Comparison of ENCODE assay signal across 9 mouse cellular contexts in the genomic region with DNA sequence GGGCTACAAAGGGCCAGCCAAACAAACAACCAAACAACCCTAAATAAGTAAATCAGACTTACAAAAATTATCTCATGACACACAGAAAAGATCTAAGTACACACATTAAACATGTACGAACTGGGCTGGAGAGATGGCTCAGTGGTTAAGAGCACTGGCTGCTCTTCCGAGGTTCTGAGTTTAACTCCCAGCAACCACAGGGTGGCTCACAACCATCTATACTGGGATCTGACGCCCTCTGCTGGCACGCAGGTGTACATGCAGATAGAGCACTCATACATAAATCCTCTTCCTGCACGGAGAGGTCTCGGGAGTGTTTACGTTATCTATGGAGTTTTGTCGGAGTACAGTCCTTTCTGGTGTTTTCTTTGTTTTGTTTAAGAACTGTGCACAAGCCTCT.
DNase-seq lines count a peak whose midpoint lies in the region; ATAC-seq and TF ChIP-seq lines count a peak whose summit lies in the region.
"Had no signal": no experiment of that assay in that cellular context is flagged by ENCODE, and none has a peak within 500 bp of the region (broad histone marks: within the 10 kb centered on the region; RNA-seq: fewer than 3 reads in every experiment).

No protein-coding gene starts in this region.

- 45% methylated on average over 8 of the region's 8 CpGs for WGBS in cerebellum, adult 2 months
- WGBS in kidney, postnatal 0 days = 31% methylated on average over 8 of the region's 8 CpGs

- H3K9ac ChIP-seq in kidney, postnatal 0 days (ENCODE audit: low read depth, low read length) = no peak overlapping the region
- H3K9ac ChIP-seq: neural tube, embryonic 12.5 days had no signal

- no peak overlapping the region for H3K27ac ChIP-seq in cerebellum, adult 2 months (ENCODE audit: insufficient read depth, low read length)
- peak overlapping the region; percentile 60; the same call in 1 of the 2 replicates for H3K27ac ChIP-seq in kidney, postnatal 0 days
- H3K27ac ChIP-seq: neural tube, embryonic 12.5 days had no signal

- ATAC-seq in kidney, postnatal 0 days (replicated peaks; ENCODE audit: low FRiP score, low read depth) = no peak

- peaks cover 2% of the 10 kb centered on the region; the same call in 1 of the 2 replicates for H3K4me1 ChIP-seq in cerebellum, adult 2 months (ENCODE audit: control insufficient read depth, insufficient read depth, low read length)
- no peaks in the 10 kb centered on the region for H3K4me1 ChIP-seq in kidney, postnatal 0 days (replicated peaks; ENCODE audit: insufficient read depth, low read length)

- H3K27me3 ChIP-seq in cerebellum, adult 2 months (ENCODE audit: control insufficient read depth, insufficient read depth, low read length) = no peaks in the 10 kb centered on the region
- no peaks in the 10 kb centered on the region for H3K27me3 ChIP-seq in kidney, postnatal 0 days (ENCODE audit: insufficient read depth, low read length)
- H3K27me3 ChIP-seq: neural tube, embryonic 12.5 days had no signal

- no peaks in the 10 kb centered on the region for H3K36me3 ChIP-seq in kidney, postnatal 0 days (ENCODE audit: insufficient read depth, low read length)
- H3K36me3 ChIP-seq: neural tube, embryonic 12.5 days had no signal

- TF ChIP-seq POLR2A in cerebellum, adult 2 months (IDR thresholded peaks at IDR 0.05; ENCODE audit: borderline replicate concordance, insufficient read depth, low read length) = no peak

- DNase-seq in cerebellum, adult 2 months = no peak
- DNase-seq in cerebellum, adult 11 months = no peak
- peak; percentile 58 to 66 for DNase-seq in left cerebral cortex, adult 18-20 months (ENCODE audit: low spot score in 2 of 2)
- DNase-seq in left cerebral cortex, adult 8-10 months (ENCODE audit: low spot score in 2 of 2) = no peak
- peak; percentile 67 for DNase-seq in adrenal gland, postnatal 25 days
- peak; percentile 77 for DNase-seq in kidney, postnatal 0 days (ENCODE audit: low spot score)
- DNase-seq in mesoderm, embryonic 11.5 days (ENCODE audit: low read depth, low spot score) = peak; percentile 74
- no peak for DNase-seq in MN1 (ENCODE audit: low spot score)

- H3K4me3 ChIP-seq in cerebellum, adult 2 months (replicated peaks; ENCODE audit: insufficient read depth, low read depth, low read length) = no peak overlapping the region
- H3K4me3 ChIP-seq in kidney, postnatal 0 days (replicated peaks; ENCODE audit: low read depth, low read length) = no peak overlapping the region
- H3K4me3 ChIP-seq: neural tube, embryonic 12.5 days had no signal

- no peaks in the 10 kb centered on the region for H3K9me3 ChIP-seq in kidney, postnatal 0 days (replicated peaks; ENCODE audit: low read length)
- H3K9me3 ChIP-seq: neural tube, embryonic 12.5 days had no signal

- TF ChIP-seq CTCF in cerebellum, adult 2 months (IDR thresholded peaks at IDR 0.05; ENCODE audit: borderline replicate concordance, insufficient read depth, low read depth, low read length) = peak; percentile 48; the same call in 1 of the 2 replicates
- TF ChIP-seq CTCF in kidney, postnatal 0 days (IDR thresholded peaks at IDR 0.05; ENCODE audit: low read depth) = peak; percentile 99

- H3K4me2 ChIP-seq in kidney, postnatal 0 days (ENCODE audit: low read length) = peak overlapping the region; percentile 23; the same call in 1 of the 2 replicates
- H3K4me2 ChIP-seq: neural tube, embryonic 12.5 days had no signal

Comparison
In these comparisons a context has a peak if more than half of its experiments do, and no peak if none do; other contexts are left out.
1. DNase-seq: peak in left cerebral cortex, adult 18-20 months (2 of 2), adrenal gland, postnatal 25 days (single experiment), kidney, postnatal 0 days (single experiment) and mesoderm, embryonic 11.5 days (single experiment); none in cerebellum, adult 2 months (0 of 2), cerebellum, adult 11 months (single experiment), left cerebral cortex, adult 8-10 months (0 of 2) and MN1 (single experiment).